Mouse (Mus musculus) v-Abl transformed pro-B cells (cell line): ENCODE measurements around the gene Nrap.
"Not testable (repeated sequence)": the region's sequence is repeated elsewhere in the genome, so short reads cannot be mapped to it uniquely, and the experiment has no call there.

Experiments used
- in situ Hi-C, 2 experiments: fragments of 400-800 bp; cut with MboI; formaldehyde crosslinking; loops; one replicate each; pipeline ENCODE4 v1.15.1; 2025; ENCODE audit not compliant: unreplicated experiment in 2 of 2

Nrap gene

DNA sequence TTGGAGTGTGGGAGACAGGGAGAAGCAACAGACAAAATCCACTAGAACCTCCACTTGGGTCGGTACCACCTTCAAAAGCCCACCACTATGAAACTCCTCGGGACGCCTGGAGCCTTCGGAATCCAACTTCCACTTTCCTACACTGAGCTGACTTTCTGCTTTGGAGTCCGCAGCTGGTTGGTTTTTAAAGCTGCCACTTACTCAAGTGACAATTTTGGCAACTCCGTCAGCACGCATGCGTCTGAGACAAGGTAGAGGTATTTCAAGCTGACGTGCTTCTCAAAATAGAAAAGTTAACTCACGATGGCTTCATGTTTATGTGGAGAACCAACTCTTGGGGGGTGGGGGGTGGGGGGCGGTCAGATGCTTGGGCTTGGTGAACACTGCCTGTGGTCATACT is at the start of gene Nrap:
Nrap (minus strand) TSS at position 159 of the 400 bp plus-strand sequence.
- in situ Hi-C loops: no loop called here

DNA sequence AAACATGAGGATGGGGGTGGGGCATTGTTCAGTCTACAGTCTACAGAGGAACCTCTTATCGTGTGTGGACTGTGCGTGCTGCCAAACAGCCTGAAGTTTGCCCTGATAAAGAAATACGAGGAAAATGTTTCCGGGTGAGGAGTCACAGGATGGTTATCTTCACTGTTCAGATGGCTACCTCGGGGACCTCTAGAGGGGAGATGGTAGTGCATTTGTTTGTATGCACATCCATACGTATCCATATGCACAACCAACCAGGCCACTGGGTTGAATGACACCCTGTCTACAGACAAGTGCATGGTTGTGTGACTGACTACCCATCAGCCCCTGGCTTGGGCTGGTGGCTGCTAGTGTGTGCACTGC is 49.2 kb upstream of the Nrap start:
- in situ Hi-C loops: no loop called here

DNA sequence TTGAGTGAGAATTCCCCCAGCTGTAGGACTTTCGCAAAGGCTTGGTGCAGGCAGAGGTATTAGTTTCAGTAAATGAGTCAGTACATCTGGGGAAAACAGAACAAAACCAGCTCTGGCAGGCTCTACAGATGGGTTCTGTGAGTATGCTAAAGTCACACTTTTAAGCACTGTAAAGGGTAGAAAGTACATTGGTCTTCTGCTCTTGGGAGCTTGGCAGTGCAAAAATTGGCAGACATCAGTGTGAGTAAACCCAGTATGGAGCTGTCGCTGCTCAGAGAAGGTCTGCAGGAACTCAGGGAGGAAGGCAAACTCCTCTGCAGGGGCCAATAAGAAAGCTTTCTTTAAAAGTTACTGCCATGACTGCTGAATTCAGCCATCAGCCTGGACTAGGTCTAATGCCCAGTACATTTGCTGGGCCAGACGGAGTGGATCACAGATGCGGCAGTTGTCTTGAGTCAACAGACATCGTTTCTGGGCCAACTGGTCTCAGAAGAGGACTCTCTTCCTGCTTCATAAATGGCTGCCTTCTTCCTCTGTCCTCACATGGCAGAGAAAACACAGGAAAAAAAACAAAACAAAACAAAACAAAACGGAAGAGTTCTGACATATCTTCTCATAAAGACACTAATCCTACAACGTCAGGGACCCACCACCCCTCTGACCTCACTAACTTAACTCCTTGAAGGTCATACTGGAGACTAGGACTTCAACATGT is 48.7 kb upstream of the Nrap start:
- in situ Hi-C loops: no loop called here

DNA sequence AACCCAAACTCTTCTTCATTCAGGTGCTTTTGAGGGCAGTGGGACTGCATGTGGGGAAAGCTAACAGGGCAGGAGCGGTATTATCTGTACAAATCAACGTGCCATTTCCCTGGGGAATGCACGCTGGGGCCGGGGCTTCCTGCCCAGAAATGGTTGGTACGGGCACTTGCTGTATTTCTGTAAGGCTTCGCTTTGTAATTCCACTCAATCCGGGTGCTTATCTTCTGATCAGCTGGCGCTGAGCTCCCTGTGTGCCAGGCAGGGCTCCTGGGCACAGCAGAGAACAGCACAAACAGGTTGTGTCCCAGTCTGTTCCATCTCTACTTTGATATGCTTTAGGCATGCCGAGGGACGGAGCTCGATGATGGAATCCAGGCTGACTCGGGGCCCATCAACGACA is 46.5 kb upstream of the Nrap start:
- in situ Hi-C loops: no loop called here

DNA sequence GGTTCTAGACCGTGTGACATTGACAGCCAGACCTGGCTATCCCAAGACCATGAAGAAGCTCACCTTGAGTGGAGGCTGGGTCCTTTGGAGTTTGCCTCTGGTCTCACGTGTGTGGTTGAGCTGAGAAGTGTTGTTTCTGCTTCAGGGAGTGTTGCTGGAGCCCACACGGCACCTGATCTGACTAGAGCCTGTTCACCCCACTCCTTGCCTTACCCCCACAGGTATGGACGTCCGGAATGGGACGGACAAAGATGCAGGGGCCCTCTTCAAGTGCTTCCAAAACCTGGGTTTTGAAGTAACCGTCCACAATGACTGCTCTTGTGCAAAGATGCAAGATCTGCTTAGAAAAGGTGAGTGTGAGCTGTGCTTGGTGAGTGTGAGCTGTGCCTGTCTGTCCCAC is 43.7 kb upstream of the Nrap start:
- in situ Hi-C loops: no loop called here

DNA sequence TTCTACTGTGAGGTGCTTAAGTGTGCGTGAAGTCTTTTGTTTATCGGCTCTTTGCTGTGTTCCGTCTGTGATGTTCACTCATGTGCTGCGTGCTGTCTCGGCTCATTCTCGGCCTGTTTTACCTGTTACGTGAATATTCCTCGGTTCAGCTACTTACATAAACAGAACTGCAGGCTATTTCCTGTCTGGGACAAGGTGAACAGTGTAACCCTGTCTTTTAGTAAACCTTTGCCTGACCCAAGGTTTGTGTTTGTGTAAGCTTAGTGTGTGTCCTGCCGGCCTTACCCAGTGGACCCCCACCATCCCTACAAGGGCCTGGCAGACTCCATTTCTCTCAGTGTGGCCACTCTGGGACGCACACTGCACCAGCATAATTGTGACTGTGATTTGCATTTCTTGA is 42.9 kb upstream of the Nrap start:
- in situ Hi-C loops: no loop called here

DNA sequence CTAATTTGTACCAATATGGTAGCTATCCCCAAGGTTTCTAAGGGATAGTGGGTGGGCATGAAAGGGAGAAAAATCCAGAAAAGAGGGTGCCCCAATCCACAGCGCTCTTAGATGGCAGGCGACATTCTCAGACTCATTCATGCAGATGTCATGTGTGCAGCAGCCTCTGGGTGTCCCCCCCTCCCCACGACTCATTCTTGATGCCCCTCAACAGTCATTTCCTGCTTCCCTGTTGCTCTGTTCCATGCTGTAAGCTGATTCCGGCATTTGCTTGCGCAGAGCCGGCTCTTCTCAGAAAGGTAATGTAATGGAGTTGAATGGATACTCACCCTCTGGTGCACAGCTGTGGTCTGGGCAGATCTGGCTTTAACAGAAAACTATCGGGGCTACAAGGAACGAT is 40.5 kb upstream of the Nrap start:
- in situ Hi-C loops: no loop called here

DNA sequence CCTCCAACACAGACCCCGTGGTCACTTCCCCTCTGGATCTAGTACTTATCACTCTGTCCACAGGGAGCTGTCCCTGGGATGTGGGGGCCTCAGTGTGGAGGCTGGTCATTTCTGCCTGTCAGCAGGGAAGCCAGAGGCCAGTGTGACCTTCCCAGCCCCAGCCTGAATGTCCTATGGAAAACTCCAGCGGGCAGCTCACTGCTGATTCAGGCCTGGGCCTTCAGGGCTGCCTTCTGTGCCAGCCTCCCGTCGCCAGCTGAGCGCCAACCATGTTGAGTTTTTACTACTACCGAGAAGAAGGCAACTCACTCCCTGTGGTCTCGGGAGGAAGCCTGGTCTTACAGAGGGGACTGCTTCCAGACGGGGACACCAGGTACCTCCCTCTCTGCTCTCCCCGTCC is 35.7 kb upstream of the Nrap start:
- in situ Hi-C loops: loop anchor here (5.0 to 10.0 kb wide), 2 partner anchors 482 to 609 kb away; no protein-coding TSS in a partner anchor

DNA sequence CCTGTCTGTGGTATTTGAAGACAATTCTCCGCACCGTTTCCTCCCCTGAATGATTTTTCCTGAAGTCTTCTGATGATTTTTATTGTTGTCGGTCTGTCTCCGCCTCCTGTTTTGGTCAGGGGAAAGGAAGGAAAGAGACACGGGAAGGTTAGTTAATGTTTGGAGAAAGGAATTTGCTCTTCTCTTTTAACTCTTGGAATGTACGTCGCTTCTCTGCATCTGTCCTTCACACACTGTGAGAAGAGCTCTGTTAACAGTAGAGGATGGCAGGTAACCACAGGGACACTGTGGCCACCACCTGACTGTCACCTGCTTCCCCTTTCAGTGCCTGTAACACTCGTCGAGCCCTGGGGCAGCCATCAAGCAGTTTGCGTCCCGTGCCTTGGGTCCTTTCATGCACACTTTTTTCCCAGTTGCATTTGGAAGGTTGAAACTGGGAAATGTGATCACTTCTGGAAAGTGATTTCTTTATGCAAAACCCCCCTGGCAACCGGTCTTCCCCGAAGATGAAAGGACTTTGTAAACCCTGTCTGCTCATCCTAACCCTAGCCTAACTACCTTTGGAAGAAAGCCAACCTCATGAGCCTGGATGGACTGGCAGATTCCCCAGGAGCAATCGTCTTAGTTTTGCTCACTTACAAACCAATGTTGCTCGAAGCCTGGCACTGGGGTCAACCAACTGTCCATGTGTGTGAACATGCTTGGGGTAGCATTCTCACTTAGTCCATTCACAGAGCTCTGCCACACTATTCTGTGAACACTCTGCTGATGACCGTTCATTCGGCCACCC is 35.0 kb upstream of the Nrap start:
- in situ Hi-C loops: loop anchor here (5.0 to 10.0 kb wide), 4 partner anchors 352 to 610 kb away; no protein-coding TSS in a partner anchor

DNA sequence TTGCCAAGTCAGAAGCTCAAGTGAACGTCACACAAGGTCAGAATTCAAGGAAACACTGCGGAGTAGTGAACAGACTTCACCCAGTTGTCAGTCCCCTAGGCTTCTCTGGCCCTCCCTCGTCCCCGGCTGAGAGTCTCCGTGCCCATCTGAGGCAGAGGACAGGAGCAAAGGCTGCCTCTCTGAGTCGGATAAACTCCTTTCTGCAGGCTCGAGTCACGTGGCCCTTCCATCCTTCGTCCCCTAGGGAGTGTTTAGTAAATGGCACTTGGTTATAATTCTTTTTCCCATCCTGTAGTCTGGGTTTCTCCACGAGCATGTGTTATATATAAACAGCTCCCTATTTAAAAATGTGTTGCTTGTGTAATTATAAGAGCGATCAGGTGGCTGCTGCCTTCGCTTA is 33.5 kb upstream of the Nrap start:
- in situ Hi-C loops: loop anchor here (5.0 to 10.0 kb wide), 4 partner anchors 354 to 611 kb away; no protein-coding TSS in a partner anchor

DNA sequence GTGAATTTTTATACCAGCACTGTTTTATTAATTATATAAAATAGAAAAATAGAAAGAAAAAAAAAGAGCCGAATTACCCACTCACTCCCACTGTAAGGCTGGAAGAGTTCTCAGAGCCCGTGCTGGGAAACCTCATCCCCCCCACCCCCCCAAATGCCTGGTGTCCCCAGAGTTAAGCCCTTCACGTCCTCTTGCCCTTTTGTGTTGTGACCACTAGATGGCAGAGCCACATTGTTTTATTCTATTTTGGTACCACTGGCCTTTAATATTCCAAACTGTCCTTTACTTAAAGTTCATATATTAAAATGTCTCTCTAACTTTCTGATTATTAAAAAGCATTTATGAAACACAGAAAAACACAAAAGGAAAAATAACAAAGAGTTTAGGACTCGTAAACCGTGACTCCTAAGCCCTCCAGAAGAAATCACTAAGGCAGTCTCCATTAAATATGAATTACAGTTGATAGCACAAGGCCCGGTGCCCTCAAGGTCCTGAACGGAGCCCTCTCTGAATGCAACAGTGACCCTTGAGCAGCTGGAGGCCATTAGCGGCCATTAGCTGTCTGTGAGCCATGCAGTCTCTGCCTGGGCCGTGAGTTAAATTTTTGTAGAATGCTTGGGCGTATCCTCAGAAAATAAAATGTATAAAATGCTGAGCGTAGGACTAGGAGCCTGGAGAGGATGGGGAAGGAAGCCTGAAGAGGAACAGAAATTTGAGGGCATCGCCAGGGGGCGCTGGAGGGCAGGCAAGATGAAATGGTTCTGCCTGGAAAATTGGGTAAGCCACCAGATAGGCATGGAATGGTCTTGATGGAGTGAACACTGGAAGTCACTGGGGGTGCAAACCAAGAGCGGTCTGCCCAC is 32.9 kb upstream of the Nrap start:
- in situ Hi-C loops: loop anchor here (5.0 to 10.0 kb wide), 4 partner anchors 355 to 612 kb away; no protein-coding TSS in a partner anchor

DNA sequence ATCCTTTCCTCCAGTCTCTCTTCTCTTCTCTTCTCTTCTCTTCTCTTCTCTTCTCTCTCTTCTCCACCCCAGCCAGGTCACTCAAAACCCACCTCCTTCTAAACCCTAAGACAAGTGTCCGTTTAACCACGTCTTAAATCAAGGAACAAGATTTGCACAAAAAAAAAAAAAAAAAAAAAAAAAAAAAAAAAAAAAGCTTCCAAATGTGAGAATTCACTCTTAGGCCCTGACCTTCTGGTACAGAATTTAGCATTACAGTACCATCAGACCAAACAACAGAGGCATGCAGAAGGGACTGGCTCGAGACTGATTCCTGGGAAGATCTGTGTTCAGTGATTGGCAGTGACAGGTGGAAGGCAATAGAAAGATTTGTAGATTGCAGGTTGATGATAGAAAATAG is 30.5 kb upstream of the Nrap start:
- in situ Hi-C loops: loop anchor here (5.0 to 10.0 kb wide), 4 partner anchors 357 to 614 kb away; no protein-coding TSS in a partner anchor

DNA sequence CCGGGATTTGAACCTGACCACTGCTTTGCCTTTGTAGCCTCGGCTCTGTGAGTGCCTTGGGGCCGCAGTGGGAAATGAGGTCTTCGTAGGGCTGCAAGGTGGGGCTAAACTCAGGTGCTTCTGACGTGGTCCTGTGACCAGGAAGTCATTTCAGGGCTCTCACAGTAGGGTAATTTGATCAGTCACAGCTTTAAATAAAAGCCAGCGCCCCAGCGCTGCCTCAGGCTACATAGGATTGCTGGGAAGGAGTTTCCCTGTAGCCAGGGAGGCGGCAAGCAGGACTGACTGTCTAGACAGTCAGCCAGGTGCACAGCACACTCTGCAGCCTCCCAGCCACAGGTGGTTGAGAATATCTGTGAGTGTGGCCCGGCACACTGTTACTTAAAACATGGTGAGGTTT is 29.6 kb upstream of the Nrap start:
- in situ Hi-C loops: no loop called here

DNA sequence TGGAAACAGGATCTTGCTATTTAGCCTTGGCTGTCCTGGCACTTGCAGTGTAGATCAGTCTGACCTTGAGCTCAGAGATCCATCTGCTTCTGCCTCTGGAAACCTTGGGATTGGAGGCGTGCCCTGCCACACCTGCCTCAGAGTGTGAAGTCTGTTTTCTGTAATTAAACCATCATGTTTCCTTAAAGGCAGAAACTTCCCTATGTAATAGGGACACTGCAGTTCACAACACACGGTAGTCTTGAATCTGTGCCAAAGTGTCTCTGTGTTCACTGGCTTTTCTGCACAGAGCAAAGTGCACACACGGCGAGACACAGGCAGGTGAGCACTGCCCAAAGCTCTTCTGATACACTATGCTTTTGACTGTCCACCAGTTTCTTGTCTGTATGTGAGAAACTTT is 28.6 kb upstream of the Nrap start:
- in situ Hi-C loops: no loop called here

DNA sequence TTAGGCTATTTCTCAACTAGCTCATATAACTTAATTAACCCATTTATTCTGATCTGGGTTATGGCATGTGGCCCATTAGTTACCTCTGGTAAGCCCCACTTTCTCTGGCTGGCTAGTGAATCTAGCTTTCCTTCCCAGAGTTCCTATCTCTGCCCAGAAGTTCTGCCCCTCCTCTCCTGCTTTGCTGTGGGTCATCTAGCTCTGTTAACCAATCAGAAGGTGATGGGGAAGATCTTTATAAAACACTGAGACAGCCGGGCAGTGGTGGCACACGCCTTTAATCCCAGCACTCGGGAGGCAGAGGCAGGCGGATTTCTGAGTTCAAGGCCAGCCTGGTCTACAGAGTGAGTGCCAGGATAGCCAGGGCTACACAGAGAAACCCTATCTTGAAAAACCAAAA is 20.0 kb upstream of the Nrap start:
- in situ Hi-C loops: not testable (repeated sequence)

DNA sequence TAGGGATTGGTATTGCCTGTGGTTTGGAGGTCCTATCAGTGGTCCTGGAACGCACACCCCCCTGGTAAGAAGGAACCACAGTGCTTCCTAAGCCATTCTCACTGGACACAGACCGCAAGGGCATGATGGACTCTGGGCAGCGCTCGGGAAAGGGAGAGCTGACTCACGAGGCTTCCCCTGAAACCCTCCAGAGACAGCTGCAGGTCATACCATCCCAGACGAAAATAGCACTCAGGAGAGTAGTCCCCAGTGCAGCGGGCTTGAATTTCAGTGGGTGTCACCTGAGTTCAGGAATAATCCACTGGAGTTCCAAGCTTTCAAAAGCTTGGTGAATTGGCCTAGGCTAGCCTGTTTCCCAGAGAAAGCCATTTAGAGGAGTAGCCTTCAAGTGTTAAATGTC is 16.7 kb upstream of the Nrap start:
- in situ Hi-C loops: no loop called here

DNA sequence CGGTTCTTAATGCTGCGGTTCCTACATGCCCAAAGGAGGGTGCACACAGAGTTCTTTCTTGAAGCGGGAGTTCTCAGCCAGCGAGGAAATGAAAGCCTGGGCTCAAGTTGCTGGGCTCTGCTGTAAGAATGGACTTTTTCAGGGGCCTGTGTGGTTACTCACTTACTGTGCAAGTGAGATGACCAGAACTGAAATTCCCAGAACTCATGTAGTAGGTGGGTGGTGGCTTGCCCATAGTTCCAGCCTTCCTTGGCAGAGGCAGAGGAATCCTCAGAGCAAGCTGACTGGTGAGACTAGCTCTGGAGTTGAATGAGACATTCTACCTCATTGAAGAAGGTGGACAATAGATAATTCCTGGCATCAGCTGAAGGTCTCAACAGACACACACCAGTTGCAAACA is 16.0 kb upstream of the Nrap start:
- in situ Hi-C loops: no loop called here

DNA sequence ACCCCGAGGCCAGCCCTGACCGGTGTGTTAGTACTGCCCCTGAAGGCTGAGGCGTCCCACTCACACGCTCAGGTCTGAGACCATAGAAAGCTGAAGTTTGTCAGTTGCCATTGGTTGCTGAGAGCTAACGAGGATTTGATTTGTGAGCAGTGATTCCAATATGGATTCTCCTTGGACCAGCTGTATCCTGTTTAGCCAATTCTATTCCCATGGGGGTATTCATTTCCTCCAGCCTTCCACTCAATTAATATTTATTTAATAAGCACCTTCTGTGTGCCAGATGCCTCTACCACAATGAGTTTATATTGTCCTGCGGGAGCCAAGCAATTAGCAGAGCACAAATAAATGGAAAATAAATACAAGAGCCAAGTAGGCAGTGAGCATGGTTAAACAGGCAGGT is 12.0 kb upstream of the Nrap start:
- in situ Hi-C loops: no loop called here

DNA sequence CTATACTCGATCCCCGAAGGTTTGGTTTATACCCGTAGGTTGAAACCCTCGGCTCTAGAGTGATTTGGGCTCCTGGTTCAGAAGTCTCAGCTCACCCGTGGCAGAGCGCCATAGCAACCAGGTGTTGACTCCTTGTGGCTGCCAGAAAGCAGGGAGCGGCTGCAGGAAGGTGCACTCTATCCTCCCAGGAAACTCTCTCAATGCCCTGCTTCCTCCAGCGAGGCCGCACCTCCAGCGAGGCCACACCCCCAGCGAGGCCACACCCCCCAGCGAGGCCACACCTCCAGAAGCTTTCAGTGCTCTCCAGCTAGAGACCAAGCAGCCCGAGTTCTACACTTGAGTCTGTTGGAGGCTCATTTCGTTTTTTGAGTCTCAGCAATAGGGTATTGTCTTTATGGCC is 10.4 kb upstream of the Nrap start:
- in situ Hi-C loops: no loop called here

DNA sequence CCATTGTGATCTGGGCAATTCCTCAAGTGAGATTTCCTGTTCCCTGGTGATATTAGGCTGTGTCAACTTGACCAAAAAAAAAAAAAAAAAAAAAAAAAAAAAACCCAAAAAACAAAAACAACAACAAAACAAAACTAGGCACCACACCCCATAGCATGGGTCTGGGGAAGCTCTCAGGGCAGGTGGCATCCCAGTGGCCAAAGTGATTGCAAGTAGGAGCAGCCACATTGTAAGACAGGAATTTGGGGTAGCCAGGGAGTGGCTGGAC is 8.6 kb upstream of the Nrap start:
- in situ Hi-C loops: no loop called here
